Mouse (Mus musculus): ENCODE measurements at regions not wholly inside any gene's neighbourhood (a gene's known extent, or its start where the extent isn't known, plus 50 kb on each side); places are given as distances from the start of the nearest gene placed in this dataset.

GRCm38 (mm10) chr4:142473284-142473683 lies 234.1 kb upstream of the Kazn start:
- DNase-seq (ENCODE audit: low spot score) (no peak), ATAC-seq (no peak)
- WGBS: 60% methylated on average over 8 of the region's 8 CpGs
- no peak overlapping the region for H3K4me3 ChIP-seq (ENCODE audit: low read depth, low read length)
- no peak overlapping the region for H3K27ac ChIP-seq (ENCODE audit: low read depth, low read length)
- H3K9ac ChIP-seq (ENCODE audit: low read length): no peak overlapping the region
- no peaks in the 10 kb centered on the region for H3K27me3 ChIP-seq (replicated peaks; ENCODE audit: control insufficient read depth, insufficient read depth, low read length)
- H3K4me1 ChIP-seq (ENCODE audit: control insufficient read depth, insufficient read depth, low read length): peaks cover 25% of the 10 kb centered on the region
- H3K9me3 ChIP-seq (replicated peaks; ENCODE audit: control insufficient read depth, low read length): no peaks in the 10 kb centered on the region
- no peaks in the 10 kb centered on the region for H3K36me3 ChIP-seq (ENCODE audit: control insufficient read depth, insufficient read depth, low read length)
- H3K4me2 ChIP-seq (ENCODE audit: low read length): peak overlapping the region; percentile 55

DNA sequence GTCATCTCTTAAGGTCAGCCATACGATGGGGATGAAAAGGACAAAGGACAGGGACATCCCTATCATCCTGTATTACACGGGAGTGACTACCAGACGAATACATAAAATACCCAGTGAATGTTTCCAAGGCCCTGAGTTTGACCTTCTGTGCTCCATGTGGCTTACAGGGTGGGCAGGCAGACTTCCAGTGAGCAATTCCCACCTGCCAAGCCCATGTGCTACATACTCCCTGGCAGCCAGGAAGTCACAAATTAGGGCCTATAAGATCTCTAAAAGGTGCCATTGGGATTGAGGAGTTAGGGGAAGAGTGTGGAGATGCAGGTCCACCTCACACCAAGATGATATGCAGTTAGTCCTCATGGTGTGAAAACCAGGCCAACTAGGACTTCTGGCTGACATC lies 233.1 kb upstream of the Kazn start:
- no peak for ATAC-seq
- 92% methylated on average over 3 of the region's 3 CpGs for WGBS
- Histone ChIP-seq H3K4me2 (ENCODE audit: low read length) (no peak overlapping the region), H3K9me3 (replicated peaks; ENCODE audit: control insufficient read depth, low read length) (no peaks in the 10 kb centered on the region), H3K36me3 (ENCODE audit: control insufficient read depth, insufficient read depth, low read length) (no peaks in the 10 kb centered on the region), H3K4me1 (ENCODE audit: control insufficient read depth, insufficient read depth, low read length) (peaks cover 28% of the 10 kb centered on the region), H3K27ac (ENCODE audit: low read depth, low read length) (no peak overlapping the region), H3K4me3 (ENCODE audit: low read depth, low read length) (no peak overlapping the region), H3K27me3 (replicated peaks; ENCODE audit: control insufficient read depth, insufficient read depth, low read length) (no peaks in the 10 kb centered on the region), H3K9ac (ENCODE audit: low read length) (no peak overlapping the region)
- DNase-seq (ENCODE audit: low spot score): no peak

GRCm38 (mm10) chr4:142470784-142471183 lies 231.6 kb upstream of the Kazn start:
- Histone ChIP-seq H3K4me3 (ENCODE audit: low read depth, low read length) (no peak overlapping the region), H3K4me1 (ENCODE audit: control insufficient read depth, insufficient read depth, low read length) (peaks cover 28% of the 10 kb centered on the region), H3K27ac (ENCODE audit: low read depth, low read length) (no peak overlapping the region), H3K27me3 (replicated peaks; ENCODE audit: control insufficient read depth, insufficient read depth, low read length) (no peaks in the 10 kb centered on the region), H3K4me2 (ENCODE audit: low read length) (no peak overlapping the region), H3K9ac (ENCODE audit: low read length) (no peak overlapping the region), H3K36me3 (ENCODE audit: control insufficient read depth, insufficient read depth, low read length) (no peaks in the 10 kb centered on the region), H3K9me3 (replicated peaks; ENCODE audit: control insufficient read depth, low read length) (no peaks in the 10 kb centered on the region)
- no peak for DNase-seq (ENCODE audit: low spot score)
- 87% methylated on average over 6 of the region's 6 CpGs for WGBS
- ATAC-seq: no peak

DNA sequence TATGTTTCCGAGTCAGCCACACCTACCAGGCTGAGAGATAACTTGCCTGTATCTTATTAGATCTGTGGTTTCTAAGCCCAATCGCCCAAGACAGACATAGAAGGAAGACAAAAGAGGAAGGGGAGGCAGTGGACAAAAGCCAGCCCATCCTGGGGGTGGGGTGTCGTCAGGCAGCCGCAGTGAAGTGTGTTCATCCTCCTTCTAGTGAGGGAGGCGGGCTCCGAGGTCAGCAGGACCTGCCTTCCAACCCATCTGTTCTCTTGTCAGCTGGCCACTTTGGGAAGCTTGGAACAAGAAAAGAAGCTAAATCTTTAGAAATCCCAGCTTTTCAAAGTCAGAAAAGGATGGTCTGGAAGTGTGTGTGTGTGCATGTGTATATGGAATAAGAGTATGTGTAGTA lies 228.7 kb upstream of the Kazn start:
- H3K27ac ChIP-seq (ENCODE audit: low read depth, low read length): 0 out of 2 replicates have a peak overlapping the region, but pooled peaks have one; percentile 9
- H3K9ac ChIP-seq (ENCODE audit: low read length): no peak overlapping the region
- H3K27me3 ChIP-seq (replicated peaks; ENCODE audit: control insufficient read depth, insufficient read depth, low read length): no peaks in the 10 kb centered on the region
- H3K9me3 ChIP-seq (replicated peaks; ENCODE audit: control insufficient read depth, low read length): no peaks in the 10 kb centered on the region
- 0 out of 2 replicates have a peak, but pooled peaks cover 9% of the 10 kb centered on the region for H3K36me3 ChIP-seq (ENCODE audit: control insufficient read depth, insufficient read depth, low read length)
- DNase-seq (ENCODE audit: low spot score) (no peak), ATAC-seq (no peak)
- H3K4me3 ChIP-seq (ENCODE audit: low read depth, low read length): no peak overlapping the region
- peaks cover 2% of the 10 kb centered on the region; the same call in 1 of the 2 replicates for H3K4me1 ChIP-seq (ENCODE audit: control insufficient read depth, insufficient read depth, low read length)
- no peak overlapping the region for H3K4me2 ChIP-seq (ENCODE audit: low read length)
- WGBS: 56% methylated on average over 6 of the region's 6 CpGs

- Histone ChIP-seq H3K27me3 (replicated peaks; ENCODE audit: control insufficient read depth, insufficient read depth, low read length) (no peaks in the 10 kb centered on the region), H3K9me3 (replicated peaks; ENCODE audit: control insufficient read depth, low read length) (no peaks in the 10 kb centered on the region), H3K4me2 (ENCODE audit: low read length) (no peak overlapping the region), H3K4me3 (ENCODE audit: low read depth, low read length) (no peak overlapping the region), H3K4me1 (ENCODE audit: control insufficient read depth, insufficient read depth, low read length) (0 out of 2 replicates have a peak, but pooled peaks cover 2% of the 10 kb centered on the region), H3K27ac (ENCODE audit: low read depth, low read length) (no peak overlapping the region), H3K9ac (ENCODE audit: low read length) (no peak overlapping the region), H3K36me3 (ENCODE audit: control insufficient read depth, insufficient read depth, low read length) (0 out of 2 replicates have a peak, but pooled peaks cover 9% of the 10 kb centered on the region)
- WGBS: 95% methylated on average over 4 of the region's 4 CpGs
- DNase-seq (ENCODE audit: low spot score) (no peak), ATAC-seq (no peak)
Measured at GRCm38 (mm10) chr4:142465226-142465625, 226.0 kb upstream of the Kazn start.

DNA sequence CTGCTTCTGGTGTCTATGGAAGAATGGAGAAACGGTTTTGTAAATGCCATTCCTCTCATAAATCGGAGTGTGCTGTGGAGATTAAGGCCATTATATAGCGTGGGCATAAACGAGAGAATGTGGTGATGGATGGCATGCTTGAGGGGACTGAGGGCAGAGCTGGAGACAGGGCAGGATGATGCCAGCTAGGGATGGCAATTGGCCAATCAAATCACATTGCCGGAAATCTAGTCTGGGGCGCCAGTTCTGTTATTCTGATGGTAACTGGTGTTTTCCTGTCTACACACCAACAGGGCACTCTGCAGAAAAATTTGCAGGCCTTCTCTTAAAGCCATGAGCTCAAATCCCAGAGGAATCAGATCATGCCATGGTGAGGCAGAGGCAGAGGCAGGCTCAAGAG lies 224.9 kb upstream of the Kazn start:
- Histone ChIP-seq H3K9me3 (replicated peaks; ENCODE audit: control insufficient read depth, low read length) (no peaks in the 10 kb centered on the region), H3K9ac (ENCODE audit: low read length) (no peak overlapping the region), H3K4me1 (ENCODE audit: control insufficient read depth, insufficient read depth, low read length) (0 out of 2 replicates have a peak, but pooled peaks cover 2% of the 10 kb centered on the region), H3K4me2 (ENCODE audit: low read length) (no peak overlapping the region), H3K4me3 (ENCODE audit: low read depth, low read length) (no peak overlapping the region), H3K27ac (ENCODE audit: low read depth, low read length) (no peak overlapping the region), H3K36me3 (ENCODE audit: control insufficient read depth, insufficient read depth, low read length) (0 out of 2 replicates have a peak, but pooled peaks cover 9% of the 10 kb centered on the region), H3K27me3 (replicated peaks; ENCODE audit: control insufficient read depth, insufficient read depth, low read length) (no peaks in the 10 kb centered on the region)
- ATAC-seq: no peak
- 91% methylated on average over 6 of the region's 6 CpGs for WGBS
- DNase-seq (ENCODE audit: low spot score): no peak

- no peak for DNase-seq (ENCODE audit: low spot score)
- H3K9me3 ChIP-seq (replicated peaks; ENCODE audit: control insufficient read depth, low read length): no peaks in the 10 kb centered on the region
- WGBS: 81% methylated on average over 13 of the region's 13 CpGs
Measured at GRCm38 (mm10) chr4:142460468-142461086, 221.4 kb upstream of the Kazn start.

GRCm38 (mm10) chr4:142452614-142453013 lies 213.4 kb upstream of the Kazn start:
- H3K9ac ChIP-seq (ENCODE audit: low read length): no peak overlapping the region
- H3K27me3 ChIP-seq (replicated peaks; ENCODE audit: control insufficient read depth, insufficient read depth, low read length): no peaks in the 10 kb centered on the region
- H3K36me3 ChIP-seq (ENCODE audit: control insufficient read depth, insufficient read depth, low read length): no peaks in the 10 kb centered on the region
- H3K4me3 ChIP-seq (ENCODE audit: low read depth, low read length): no peak overlapping the region
- H3K27ac ChIP-seq (ENCODE audit: low read depth, low read length): no peak overlapping the region
- H3K9me3 ChIP-seq (replicated peaks; ENCODE audit: control insufficient read depth, low read length): no peaks in the 10 kb centered on the region
- DNase-seq (ENCODE audit: low spot score) (no peak), ATAC-seq (no peak)
- H3K4me1 ChIP-seq (ENCODE audit: control insufficient read depth, insufficient read depth, low read length): peaks cover 30% of the 10 kb centered on the region
- 9% methylated on average over 11 of the region's 11 CpGs for WGBS
- no peak overlapping the region for H3K4me2 ChIP-seq (ENCODE audit: low read length)

More at GRCm38 (mm10) chr4:142460468-142461086, 221.4 kb upstream of the Kazn start:
- no peaks in the 10 kb centered on the region for H3K4me1 ChIP-seq (ENCODE audit: control insufficient read depth, insufficient read depth, low read length)
- H3K4me2 ChIP-seq (ENCODE audit: low read length): no peak overlapping the region
- 0 out of 2 replicates have a peak, but pooled peaks cover 9% of the 10 kb centered on the region for H3K36me3 ChIP-seq (ENCODE audit: control insufficient read depth, insufficient read depth, low read length)
- no peak overlapping the region for H3K9ac ChIP-seq (ENCODE audit: low read length)
- H3K27me3 ChIP-seq (replicated peaks; ENCODE audit: control insufficient read depth, insufficient read depth, low read length): no peaks in the 10 kb centered on the region
- H3K27ac ChIP-seq (ENCODE audit: low read depth, low read length): no peak overlapping the region
- H3K4me3 ChIP-seq (ENCODE audit: low read depth, low read length): no peak overlapping the region
- no peak; the same call in 1 of the 2 replicates for ATAC-seq

DNA sequence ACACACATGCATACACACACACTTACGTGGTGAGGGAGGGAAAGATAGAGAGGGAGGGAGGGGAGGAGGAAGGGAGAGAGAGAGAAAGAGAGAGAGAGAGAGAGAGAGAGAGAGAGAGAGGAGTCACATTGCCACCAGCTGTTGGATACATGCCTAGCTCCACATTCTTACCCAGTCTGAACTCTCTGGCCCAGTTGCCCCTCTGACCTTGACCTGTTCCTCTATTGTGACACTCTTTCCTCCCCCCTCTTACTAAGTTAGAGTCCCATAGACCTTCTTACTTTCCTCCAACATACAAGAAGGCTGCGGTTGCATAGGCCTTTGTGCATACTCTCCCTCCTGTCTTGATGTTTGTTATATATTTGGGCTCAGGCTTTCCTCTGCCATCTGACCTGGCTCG lies 211.7 kb upstream of the Kazn start:
- Histone ChIP-seq H3K4me2 (ENCODE audit: low read length) (no peak overlapping the region), H3K27ac (ENCODE audit: low read depth, low read length) (no peak overlapping the region), H3K36me3 (ENCODE audit: control insufficient read depth, insufficient read depth, low read length) (no peaks in the 10 kb centered on the region), H3K9me3 (replicated peaks; ENCODE audit: control insufficient read depth, low read length) (no peaks in the 10 kb centered on the region), H3K9ac (ENCODE audit: low read length) (no peak overlapping the region), H3K27me3 (replicated peaks; ENCODE audit: control insufficient read depth, insufficient read depth, low read length) (no peaks in the 10 kb centered on the region), H3K4me3 (ENCODE audit: low read depth, low read length) (no peak overlapping the region), H3K4me1 (ENCODE audit: control insufficient read depth, insufficient read depth, low read length) (peaks cover 34% of the 10 kb centered on the region)
- DNase-seq (ENCODE audit: low spot score) (no peak), ATAC-seq (no peak)
- WGBS: 80% methylated on average over 3 of the region's 3 CpGs

Data from forebrain, embryonic 14.5 days (tissue).